Mouse (Mus musculus): ENCODE measurements around the gene Zbtb1.
A peak's percentile ranks its signal among the peaks of the same experiment; 100 is the strongest.

The Zbtb1 gene

DNA sequence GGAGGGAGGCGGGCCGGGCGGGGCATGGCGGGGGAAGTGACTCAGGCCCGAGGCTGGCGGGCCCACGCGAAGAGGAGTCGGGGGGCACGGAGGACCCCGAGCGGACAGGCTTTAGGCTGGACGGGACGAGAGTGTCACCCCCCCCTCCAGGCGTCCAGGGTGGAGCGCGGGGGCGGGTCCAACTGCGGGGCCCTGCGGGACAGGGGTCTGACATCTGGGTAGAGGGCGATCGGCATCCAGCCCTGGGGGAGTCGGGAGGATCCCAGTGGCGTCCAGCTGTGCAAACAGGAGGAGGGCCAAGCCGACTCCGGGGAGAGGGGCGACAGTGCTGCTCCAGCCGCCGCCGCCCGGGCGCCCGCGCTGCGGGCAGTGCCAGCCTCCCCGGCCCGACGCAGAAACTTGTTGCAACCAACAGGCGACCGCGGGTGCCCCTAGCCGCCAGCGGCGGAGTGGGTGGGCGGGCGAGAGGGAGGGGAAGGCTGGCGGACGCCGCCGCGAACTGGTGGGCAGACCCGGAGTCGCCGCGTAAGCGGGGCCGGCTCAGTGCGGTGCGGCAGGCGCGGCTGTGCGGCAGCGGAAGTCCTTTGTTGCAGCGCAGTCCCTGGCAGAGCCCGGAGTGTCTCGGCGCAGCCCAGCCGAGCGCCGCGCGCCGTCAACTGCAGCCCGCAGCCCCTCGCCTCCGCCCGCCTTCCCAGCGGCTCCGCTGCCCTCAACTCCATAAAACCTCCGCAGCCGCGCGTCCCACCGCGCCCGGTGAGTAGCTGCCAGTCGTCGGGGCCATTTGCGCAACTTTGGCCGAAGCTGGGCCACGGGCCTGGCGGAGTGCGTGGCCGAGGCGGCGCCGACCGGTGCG lies at the start of gene Zbtb1:
Gene Zbtb1, plus strand, starts transcription at position 289 of the 853 bp plus-strand sequence.
- DNase-seq, result peak; percentile 80

DNA sequence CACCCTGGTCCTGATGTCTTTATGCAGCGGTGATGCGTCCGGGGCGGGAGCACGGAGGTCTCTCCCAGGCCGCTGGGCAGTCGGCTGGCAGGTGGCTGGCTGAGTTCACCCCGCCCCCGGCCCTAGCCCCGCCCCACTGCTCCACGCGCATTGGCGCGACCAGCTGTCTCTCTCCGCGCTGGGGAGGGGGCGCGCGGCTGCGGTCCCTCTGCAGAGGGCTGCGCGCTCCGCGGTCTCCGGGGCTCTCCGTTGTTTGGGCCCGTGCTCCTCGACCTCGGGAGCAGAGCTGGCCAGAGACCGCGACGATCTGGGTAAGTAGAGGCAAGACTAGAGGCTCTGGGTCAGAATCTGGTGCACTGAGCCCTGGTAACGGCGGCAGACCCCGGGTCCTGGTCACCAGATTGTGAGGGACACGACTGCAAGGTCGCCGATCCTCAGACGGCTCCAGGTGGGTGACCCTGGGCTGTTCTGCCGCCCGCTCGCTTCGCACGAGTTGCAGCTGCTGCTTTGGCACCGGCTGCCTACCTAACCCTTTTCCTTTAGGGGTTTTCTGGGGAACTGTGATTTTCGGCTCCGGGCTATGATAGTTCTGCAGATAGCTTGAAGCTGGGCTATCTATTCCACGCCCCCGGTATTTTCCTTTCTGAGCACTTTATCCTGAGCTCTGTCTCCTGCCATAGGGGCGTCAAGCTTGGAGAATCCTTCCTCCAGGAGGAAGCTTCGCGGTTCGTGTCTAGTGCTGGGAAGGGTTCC lies 45.2 kb upstream of the Zbtb1 start, which contains the start of gene Akap5:
Gene Akap5, plus strand, starts transcription at position 213 of the 753 bp plus-strand sequence.
- peak; percentile 28 for DNase-seq

GRCm38 (mm10) chr12:76326437-76327220 lies 43.4 kb upstream of the Zbtb1 start:
- no peak for DNase-seq

GRCm38 (mm10) chr12:76328567-76329354 lies 41.3 kb upstream of the Zbtb1 start:
- DNase-seq, result no peak

GRCm38 (mm10) chr12:76333688-76334087 lies 36.4 kb upstream of the Zbtb1 start:
- no peak for DNase-seq

GRCm38 (mm10) chr12:76335641-76336040 lies 34.4 kb upstream of the Zbtb1 start:
- DNase-seq, result no peak

- DNase-seq, result no peak
Observed at GRCm38 (mm10) chr12:76336111-76336965, 33.7 kb upstream of the Zbtb1 start.

DNA sequence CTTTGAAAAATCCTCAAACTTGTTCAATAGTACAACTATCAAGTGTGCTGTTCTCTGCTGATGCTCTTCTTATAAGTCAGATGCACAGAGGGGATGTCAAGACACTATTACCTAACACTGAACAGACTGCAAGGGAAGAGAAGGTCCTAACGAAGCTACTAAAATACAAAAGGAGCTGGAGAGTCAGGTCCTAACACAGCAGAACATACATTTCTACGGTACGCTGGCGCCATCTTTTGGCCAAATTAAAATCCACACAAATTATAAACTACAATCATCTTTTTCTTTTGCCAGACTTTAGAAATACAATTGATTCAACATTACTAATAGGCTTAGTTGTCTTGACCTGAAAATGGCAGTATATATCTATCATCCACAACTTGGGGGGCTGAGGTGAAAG lies 29.0 kb upstream of the Zbtb1 start:
- peak; percentile 71 for DNase-seq

GRCm38 (mm10) chr12:76345759-76346455 lies 24.2 kb upstream of the Zbtb1 start:
- no peak for DNase-seq

GRCm38 (mm10) chr12:76349680-76350220 lies 20.3 kb upstream of the Zbtb1 start:
- no peak for DNase-seq

- DNase-seq, result no peak
Observed at GRCm38 (mm10) chr12:76360868-76361267, 9.2 kb upstream of the Zbtb1 start.

DNA sequence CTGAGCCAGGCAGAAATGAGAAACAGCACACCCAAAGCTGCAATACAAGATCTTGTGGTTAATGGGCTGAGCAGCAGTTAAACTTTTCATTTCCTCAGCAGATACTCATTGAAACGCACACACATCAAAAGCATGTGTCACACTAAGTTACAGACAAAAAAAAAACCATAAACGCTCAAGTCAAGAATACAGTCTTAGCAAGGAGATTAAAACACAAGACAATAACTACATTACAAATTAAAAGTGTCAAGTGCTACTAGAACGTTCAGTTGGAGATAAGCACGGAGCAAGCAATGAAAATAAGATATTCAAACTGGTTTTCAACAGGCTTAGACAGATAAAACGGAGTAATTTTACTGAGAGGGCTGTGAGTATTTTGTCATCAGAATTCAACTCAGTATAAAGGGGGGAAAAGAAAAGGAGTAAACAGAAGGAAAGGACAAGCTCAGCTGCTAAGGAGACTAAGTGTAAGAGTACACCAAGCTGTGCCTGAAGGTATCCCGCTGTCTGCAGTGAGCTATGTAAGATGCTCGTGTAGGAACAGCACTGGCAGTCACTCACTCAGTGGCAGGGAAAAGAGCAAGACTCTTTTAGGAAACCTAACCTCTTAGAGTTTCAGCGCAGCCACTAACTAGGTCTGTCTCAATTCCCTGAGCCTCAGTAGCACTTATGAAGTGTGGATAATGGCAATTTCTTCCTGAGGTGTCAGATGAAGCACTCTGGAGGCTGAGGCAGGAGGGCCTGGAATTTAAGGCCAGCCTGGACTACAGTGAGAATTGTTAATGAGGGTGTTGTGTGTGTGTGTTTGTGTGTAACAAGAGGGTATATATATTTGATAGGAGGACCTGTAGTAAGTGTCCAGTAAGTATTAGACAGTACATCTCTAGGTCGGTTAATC lies 8.4 kb upstream of the Zbtb1 start:
- no peak for DNase-seq

DNA sequence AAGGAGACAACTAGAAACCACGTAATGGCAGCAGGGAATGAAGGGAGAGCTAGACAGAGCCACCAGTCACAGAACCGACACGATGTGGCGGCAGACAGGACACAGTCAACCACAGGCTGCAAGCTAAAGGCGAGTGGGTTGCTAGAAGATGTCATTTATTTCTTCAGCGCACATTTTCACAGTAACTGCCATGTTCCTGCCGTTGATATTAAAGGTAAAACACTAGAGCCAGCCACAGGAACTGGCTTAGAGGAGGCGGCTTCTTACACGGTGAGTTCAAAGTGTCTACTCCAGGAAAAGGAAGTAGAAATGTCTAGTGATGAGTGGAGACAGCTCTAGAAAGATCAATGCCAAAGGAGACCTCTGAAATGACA lies 7.8 kb upstream of the Zbtb1 start:
- DNase-seq, result no peak

GRCm38 (mm10) chr12:76366276-76366675 lies 3.8 kb upstream of the Zbtb1 start:
- DNase-seq, result no peak

DNA sequence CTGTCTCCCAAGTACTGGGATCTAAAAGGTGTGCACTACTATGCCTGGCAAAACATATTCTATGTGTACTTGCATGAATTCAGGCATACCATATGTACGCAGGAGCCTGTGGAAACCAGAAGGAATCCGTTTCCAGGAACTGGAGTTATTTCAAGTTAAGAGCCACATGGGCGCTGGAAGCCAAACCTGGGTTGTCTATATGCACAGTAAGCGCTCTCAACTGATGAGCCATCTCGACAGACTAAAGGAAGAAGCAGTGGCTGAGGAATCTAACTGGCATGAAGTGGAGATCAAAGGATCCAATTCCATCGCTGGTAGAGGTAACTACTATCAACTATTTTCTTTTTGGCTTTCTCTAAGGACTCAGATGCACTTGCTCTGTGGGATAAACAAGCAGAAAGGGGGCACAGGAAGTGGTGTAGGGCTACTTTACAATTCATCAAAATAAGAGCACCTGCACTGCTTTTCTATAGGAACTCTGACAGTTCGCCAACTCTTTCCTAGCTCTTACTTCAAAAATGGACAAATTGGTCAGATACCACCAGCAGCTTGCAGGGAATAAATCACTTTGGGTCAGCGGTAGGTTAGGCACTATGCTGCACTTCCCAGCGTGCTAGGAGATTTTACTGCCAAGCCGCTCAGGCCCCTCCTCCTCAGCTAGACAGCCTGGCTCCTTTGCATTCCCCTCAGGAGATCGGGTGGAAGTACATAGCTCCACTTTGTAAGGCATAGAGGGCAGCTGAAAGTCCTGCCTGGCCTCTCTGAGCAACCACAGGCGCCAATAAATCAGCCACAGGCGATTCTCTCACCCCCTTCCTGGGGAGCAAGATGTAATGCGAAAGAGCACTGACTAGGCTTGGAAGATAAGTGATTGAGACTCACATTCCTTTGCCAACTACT lies 2.7 kb upstream of the Zbtb1 start:
- peak; percentile 30 for DNase-seq

DNA sequence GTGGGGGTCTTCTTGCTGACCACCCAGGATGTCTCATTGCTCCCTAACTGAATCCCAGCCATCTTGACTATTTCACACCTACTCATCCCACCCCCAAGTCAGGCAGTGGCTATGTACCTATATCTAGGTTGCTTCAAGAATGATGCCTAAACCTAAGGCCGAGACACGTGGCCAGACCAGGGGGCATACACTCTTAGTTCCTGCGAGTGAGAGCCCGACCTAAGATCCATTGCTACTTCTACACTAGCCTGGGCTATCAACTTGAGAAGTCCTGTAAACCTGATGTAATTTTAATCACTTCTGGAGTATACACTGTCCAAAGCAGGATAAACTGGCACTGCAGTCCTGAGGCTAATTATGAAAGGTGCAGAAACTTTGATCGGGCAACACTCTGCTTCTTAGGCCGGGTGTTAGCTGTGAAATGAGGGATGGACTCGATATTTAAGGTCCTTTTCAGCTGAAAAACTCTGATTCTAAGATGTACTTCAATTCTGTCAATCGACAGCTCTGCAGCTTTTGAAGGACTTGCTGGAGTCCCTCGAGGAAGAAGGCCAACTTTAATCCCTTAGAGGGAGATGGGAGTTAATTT lies 1.8 kb upstream of the Zbtb1 start:
- DNase-seq, result peak; percentile 24

DNA sequence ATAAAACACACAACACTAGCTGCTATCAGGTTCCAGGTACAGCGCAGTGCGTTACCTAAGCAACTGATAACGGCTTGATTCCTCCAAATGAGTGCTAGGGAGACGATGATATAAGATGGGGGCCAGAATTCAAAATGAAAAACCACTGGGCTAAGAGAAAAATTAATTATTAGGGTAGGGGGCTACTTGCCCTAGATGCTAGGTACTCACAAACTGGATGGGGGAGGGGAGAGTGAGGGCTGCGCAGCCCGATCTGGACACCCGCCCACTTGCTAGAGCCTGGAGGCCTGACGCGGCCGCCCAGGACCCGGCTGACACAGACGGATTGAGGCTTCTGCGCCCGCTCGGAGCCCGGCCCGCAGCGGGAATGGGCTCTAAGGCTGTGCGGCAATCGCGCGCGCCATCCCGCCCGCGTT lies 1.3 kb upstream of the Zbtb1 start:
- no peak for DNase-seq

Data from cerebellum, adult 8-10 months (tissue).